Mouse (Mus musculus) adrenal gland, adult 2 months (tissue): ENCODE results near the gene Arhgap17. TPM values are rescaled to one million over a fixed set of nuclear protein-coding genes. Genes with fewer than 3 reads are reported as not detected.

Experiments used
- DNase-seq: peaks from one replicate; pipeline ENCODE4 v3.0.0; 2021
- polyA plus RNA-seq: library from polyadenylated mRNA; depleted of rRNA; stranded (reverse); fragments of >200 nt; gene quantifications from 2 replicates; pipeline ENCODE4 v1.2.3, GENCODE M21; 2012; rRNA removed
- total RNA-seq, 2 experiments: library from RNA; stranded (reverse); gene quantifications; 2 replicates each; pipeline ENCODE4 v1.2.3; 2021

Gene Arhgap17
- total and polyA plus RNA-seq, 3 experiments = 52.9 to 62.0 (median 58.3) TPM

- DNase-seq = no peak
Measured at GRCm38 (mm10) chr7:123285896-123286295, 83.8 kb downstream of the Arhgap17 start.

DNA sequence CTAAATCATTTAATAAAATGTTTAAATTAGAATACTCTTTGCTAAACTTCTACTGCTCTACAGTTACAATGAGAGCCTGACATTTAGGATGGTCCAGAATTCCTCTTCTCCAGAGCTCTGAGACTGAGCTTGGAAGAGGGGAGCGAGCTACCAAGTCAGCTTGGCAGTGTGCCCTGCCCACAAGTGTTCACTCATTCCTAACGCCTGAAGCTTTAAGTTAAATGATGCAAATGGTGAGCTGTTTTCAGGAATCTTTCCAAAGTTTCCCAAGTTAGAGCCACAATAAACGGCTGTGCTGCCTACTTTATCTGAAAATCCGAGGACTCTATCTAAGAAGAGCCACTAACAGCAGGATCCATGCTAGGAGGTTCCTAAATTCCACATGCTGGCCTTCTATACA is 85.9 kb downstream of the Arhgap17 start:
- DNase-seq = no peak

DNA sequence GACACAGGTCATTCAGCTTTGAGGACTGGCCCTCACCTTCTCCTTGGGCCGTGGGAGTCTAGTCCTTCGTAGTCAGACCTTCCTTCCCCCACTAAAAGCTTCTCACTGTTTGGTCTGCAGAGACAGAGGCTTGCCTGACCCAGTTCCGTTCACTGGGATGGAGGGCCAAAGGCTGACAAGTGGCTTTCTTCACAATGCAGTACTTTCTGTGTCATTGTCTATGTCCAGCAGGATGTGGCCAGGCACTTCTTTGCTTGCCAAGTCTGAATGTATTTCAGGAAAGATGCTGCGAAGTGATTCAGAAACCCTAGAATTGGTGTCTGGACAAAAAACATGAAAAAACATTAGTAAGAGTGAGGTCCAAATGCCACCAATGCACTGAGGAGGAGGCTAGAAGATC is 89.9 kb downstream of the Arhgap17 start:
- DNase-seq = no peak

DNA sequence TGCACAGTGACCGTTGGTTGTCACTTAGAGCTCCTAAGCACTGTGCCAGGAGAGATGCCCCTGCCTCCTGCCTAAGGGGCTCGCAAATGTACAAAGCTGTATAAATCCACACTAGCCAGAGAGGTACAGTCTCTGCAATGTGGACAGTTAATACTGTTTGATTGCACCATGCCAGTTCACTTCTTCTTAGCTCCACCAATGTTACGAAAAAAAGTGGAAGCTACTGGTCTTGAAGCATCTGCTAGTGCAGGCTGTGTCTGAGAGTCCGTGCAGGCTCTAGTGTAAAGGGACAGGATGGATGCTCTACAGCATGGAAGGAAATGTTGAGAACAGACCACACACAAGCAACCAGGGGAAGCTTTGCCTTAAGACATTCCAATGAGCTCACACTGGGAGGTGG is 93.1 kb downstream of the Arhgap17 start:
- DNase-seq = no peak

DNA sequence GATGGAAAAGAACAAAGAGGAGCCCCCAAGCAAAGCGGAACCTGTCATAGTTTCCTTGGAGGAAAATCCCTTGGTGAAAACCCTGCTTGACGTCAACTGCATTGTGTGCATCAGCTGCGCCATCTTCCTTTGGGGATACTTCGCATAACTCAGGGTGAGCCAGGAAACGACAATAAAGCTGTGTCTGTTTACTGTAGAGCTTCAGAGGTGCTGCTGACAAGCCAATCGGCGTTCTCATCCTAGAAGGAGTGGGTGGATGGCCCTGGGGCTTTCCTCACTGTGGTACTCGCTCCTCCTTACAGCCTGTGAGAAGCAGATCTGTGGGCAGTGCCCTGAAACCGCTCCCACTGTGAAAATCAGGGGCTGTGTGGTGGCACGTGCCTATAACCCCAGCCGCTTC is 96.7 kb downstream of the Arhgap17 start:
- no peak for DNase-seq

GRCm38 (mm10) chr7:123258103-123258502 is 111.6 kb downstream of the Arhgap17 start:
- no peak for DNase-seq

DNA sequence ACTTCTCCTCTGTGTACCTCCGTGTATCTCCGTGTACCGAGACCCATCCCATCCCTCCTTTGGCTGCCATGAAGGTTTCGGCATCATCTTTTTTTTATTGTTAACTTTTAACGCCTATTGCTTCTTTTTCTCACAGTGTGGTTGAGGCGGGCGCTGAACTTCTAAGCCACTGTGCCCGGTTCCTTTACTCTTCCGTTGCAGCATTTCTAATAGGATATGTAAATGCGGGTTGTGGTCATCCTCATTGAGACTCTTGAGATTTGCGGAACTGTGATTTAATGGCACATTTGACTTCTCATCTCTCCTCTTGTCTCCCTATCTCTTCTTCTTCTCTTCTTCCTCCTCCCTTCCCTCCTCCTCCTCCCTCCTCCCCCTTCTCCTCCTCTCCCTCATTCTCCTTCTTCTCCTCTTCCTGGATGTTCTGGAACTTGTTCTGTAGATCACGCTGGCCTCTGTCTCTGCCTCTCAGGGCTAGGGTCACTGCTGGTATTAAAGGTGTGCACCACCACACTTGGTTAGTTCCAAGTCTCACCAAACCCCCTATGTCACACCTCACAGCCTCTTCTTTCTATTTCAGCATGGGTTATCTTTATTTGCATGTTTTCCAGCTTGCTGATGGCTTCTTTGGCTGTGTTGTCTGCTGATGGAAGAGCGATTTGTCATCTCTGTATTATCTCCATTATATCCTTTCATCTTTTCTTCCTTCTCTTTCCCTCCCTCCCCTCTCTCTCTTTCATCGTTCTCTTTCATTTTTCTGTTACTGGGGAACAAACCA is 115.3 kb downstream of the Arhgap17 start:
- no peak for DNase-seq

DNA sequence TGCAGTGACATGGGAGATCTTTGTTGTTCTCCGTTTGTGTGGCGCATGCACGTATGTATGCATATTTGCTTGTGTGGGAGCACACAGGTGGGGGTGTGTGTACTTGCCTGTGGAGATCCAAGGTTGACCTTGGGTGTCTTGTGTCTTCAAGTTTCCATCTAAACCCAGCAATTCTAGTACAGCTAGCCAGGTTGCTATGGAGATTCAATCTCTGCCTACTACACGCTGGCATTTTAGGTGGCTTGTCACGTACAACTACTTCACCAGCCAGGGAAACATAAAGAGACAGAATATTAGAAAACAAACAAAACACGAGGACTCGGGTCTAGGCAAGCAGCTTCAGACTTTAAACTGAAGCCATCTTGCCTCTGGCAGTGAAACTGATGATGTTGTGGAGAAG is 116.3 kb downstream of the Arhgap17 start:
- DNase-seq = no peak

DNA sequence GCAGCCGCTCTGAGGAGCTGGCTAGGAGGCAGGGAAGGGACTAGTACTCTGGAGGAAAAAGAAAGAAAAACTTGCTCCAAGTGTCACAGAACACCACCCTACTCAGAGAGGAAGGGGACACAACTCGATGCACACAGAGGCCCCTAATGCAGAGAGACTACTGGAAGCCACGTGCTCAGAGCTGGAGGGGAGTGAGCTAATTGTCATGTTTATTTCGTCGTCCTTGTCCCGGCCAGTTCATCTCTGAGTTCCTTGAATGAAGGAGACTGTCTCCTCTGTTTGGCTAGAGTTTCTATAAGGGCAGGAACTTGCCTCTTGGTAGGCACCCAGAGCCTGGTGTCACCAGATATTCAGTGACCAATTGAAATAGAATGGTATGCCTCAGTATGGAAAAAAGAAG is 118.4 kb downstream of the Arhgap17 start:
- no peak for DNase-seq

DNA sequence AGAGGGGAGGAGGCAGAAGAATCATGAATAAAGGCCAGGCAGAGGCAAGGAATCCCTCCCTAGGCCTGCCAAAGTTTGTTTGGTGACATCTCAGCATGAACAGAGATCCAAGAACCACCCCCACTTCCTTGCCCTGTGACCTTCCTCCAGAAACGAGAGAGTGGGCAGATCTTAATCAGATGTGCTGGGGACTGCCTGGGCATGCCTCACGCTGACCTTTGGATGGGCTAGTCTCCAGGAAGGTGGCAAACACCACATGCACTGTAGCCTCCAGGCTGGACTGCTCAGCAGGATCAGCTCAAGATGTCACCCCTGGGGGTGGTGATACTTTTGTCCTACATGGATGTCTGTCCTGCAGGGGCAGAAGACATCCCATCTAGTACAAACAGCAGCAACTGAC is 121.5 kb downstream of the Arhgap17 start:
- no peak for DNase-seq

- DNase-seq = no peak
Measured at GRCm38 (mm10) chr7:123246504-123247084, 123.1 kb downstream of the Arhgap17 start.

- DNase-seq = no peak
Measured at GRCm38 (mm10) chr7:123244833-123245232, 124.9 kb downstream of the Arhgap17 start.

- no peak for DNase-seq
Measured at GRCm38 (mm10) chr7:123242241-123242640, 127.5 kb downstream of the Arhgap17 start.

GRCm38 (mm10) chr7:123240064-123240463 is 129.7 kb downstream of the Arhgap17 start:
- DNase-seq = no peak

DNA sequence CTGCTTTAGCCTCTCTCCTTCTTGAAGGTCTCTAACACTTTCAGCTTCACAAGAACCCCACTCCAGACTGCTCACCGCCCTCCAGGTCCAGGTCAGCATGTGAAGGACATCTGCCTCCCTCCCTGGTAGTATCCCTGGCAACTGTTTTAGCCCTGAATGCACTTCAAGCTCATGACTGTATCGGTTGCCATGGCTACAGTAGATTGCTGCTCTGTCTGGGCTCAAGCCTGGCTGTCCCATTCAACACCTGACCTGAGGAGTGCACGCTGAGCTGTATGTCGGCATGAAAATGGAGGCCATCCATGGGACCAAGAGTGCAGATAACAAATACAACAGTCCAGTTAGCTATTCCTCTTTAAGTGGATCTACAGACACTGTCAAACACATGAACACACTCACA is 131.1 kb downstream of the Arhgap17 start:
- no peak for DNase-seq

DNA sequence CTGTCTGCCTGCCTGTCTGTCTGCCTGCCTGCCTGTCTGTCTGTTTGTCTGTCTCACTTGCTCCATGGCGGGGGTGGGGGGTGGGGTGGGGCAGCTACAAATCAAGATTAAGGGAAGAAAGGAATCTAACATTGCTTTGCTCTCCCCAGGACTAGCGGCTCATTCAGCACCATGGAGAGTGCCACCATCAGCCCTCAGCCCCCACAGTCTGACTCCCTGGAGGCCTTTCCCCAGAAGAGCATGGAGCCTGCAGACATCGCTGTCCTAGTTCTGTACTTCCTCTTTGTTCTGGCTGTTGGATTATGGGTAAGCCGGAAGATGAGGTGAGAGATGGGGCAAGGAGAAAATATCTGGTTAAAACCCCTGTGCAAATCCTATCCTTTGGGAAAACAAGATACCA is 134.3 kb downstream of the Arhgap17 start:
- DNase-seq = peak; percentile 21

Other genes with a start within 250 kb of the Arhgap17 start
- gene Tnrc6a, start 246.0 kb downstream of the Arhgap17 start, total RNA-seq = 10 to 100 TPM; 42.4 to 59.4 TPM
- 29.6 and 30.8 TPM in 2 replicates for gene Tnrc6a, start 246.0 kb downstream of the Arhgap17 start, polyA plus RNA-seq
- gene Slc5a11, start 155.1 kb downstream of the Arhgap17 start, total RNA-seq = not detected
- gene Slc5a11, start 155.1 kb downstream of the Arhgap17 start, polyA plus RNA-seq = not detected in 2 replicates
- gene Lcmt1, start 131 bp downstream of the Arhgap17 start, total RNA-seq = 10 to 100 TPM; 24.0 to 28.3 TPM
- 15.9 and 16.5 TPM in 2 replicates for gene Lcmt1, start 131 bp downstream of the Arhgap17 start, polyA plus RNA-seq
- gene Aqp8, start 92.4 kb upstream of the Arhgap17 start, total RNA-seq = not detected
- gene Aqp8, start 92.4 kb upstream of the Arhgap17 start, polyA plus RNA-seq = not detected in 2 replicates
- gene Zkscan2, start 130.5 kb upstream of the Arhgap17 start, total RNA-seq = 1 to 10 TPM; 1.1 to 2.6 TPM
- gene Zkscan2, start 130.5 kb upstream of the Arhgap17 start, polyA plus RNA-seq = 0.49 and 0.51 TPM in 2 replicates